Mouse (Mus musculus): ENCODE results near the gene Mum1.

GRCm38 (mm10) chr10:80236145-80236825 lies 10.1 kb downstream of the Mum1 start:
- TF ChIP-seq CTCF (IDR thresholded peaks at IDR 0.05; ENCODE audit: borderline replicate concordance, insufficient read depth, low read depth, low read length) (no peak), POLR2A (IDR thresholded peaks at IDR 0.05; ENCODE audit: borderline replicate concordance, insufficient read depth, low read length) (no peak)

Measured in cerebellum, adult 2 months (tissue).